Mouse (Mus musculus) midbrain, embryonic 16.5 days (tissue): Measurements from ENCODE around the gene Gm21560. TPM values are rescaled to one million over a fixed set of nuclear protein-coding genes. Genes with fewer than 3 reads are reported as not detected.
"Not testable (repeated sequence)": the region's sequence is repeated elsewhere in the genome, so short reads cannot be mapped to it uniquely, and the experiment has no call there.

Experiments
- ATAC-seq: fragments of 200-750 bp; cut with Nextera tagmentation; 2 replicates; pipeline ENCODE4 v1.8.0; 2017; ENCODE audit warnings: moderate TSS enrichment
- H3K27ac ChIP-seq: fragments of 300-500 bp; sonication (generic); 2 replicates; pipeline ENCODE4 v1.5.1; 2014; ENCODE audit warnings: mild to moderate bottlenecking, low read length, mixed read lengths
- H3K27me3 ChIP-seq: fragments of 300-500 bp; sonication (generic); 2 replicates; pipeline ENCODE4 v1.6.1; 2014; ENCODE audit warnings: low read depth, low read length, mixed read lengths; ENCODE audit not compliant: control insufficient read depth, insufficient read depth
- H3K36me3 ChIP-seq: fragments of 300-500 bp; sonication (generic); 2 replicates; pipeline ENCODE4 v1.6.1; 2014; ENCODE audit warnings: mild to moderate bottlenecking, low read length, moderate library complexity, mixed read lengths; ENCODE audit not compliant: control insufficient read depth, insufficient read depth
- H3K4me1 ChIP-seq: fragments of 300-500 bp; sonication (generic); 2 replicates; pipeline ENCODE4 v1.6.1; 2014; ENCODE audit warnings: mild to moderate bottlenecking, low read length, mixed read lengths; ENCODE audit not compliant: control insufficient read depth, insufficient read depth
- H3K4me2 ChIP-seq: fragments of 300-500 bp; sonication (generic); 2 replicates; pipeline ENCODE4 v1.6.1; 2014; ENCODE audit warnings: mild to moderate bottlenecking, low read length, mixed read lengths
- H3K4me3 ChIP-seq: fragments of 300-500 bp; sonication (generic); 2 replicates; pipeline ENCODE4 v1.5.1; 2014; ENCODE audit warnings: low read depth, mild to moderate bottlenecking, low read length, moderate library complexity, mixed read lengths
- H3K9ac ChIP-seq: fragments of 300-500 bp; sonication (generic); 2 replicates; pipeline ENCODE4 v1.6.1; 2014; ENCODE audit warnings: low read depth, low read length, mixed read lengths
- H3K9me3 ChIP-seq: fragments of 300-500 bp; sonication (generic); replicated peaks from 2 replicates; pipeline ENCODE4 v1.6.1; 2014; ENCODE audit warnings: mild to moderate bottlenecking, low read length, mixed read lengths; ENCODE audit not compliant: control insufficient read depth, poor library complexity, severe bottlenecking
- WGBS: fragments of 180-500 bp; shearing (Covaris S2); extraction: QIAGEN DNeasy Blood & Tissue Kit; methylation state at CpG from one replicate; pipeline ENCODE4 v1.1.7; 2014; 5-methylcytosine and 5-hydroxymethylcytosine counted together
- polyA plus RNA-seq: library from polyadenylated mRNA; unstranded; fragments of >200 nt; fragmentation: Nextera tagmentation; extraction: Ambion mirVana; gene quantifications from 2 replicates; pipeline ENCODE4 v1.2.1, GENCODE M21; 2015

The Gm21560 gene
- polyA plus RNA-seq = not detected in 2 replicates

- H3K9me3 ChIP-seq, H3K9ac ChIP-seq, ATAC-seq, H3K36me3 ChIP-seq, H3K4me3 ChIP-seq, H3K4me1 ChIP-seq, H3K27me3 ChIP-seq, H3K4me2 ChIP-seq, H3K27ac ChIP-seq: not testable (repeated sequence)
- 75% methylated on average over 1 of the region's 2 CpGs for whole genome bisulfite sequencing
Measured at GRCm38 (mm10) chr14:6219192-6219591, at the start of gene Gm21560. Gm21560 (minus strand) TSS chr14:6219292.

- not testable (repeated sequence) for H3K27me3 ChIP-seq, H3K4me2 ChIP-seq, H3K9ac ChIP-seq, H3K4me3 ChIP-seq, ATAC-seq, H3K27ac ChIP-seq, H3K36me3 ChIP-seq, H3K9me3 ChIP-seq, H3K4me1 ChIP-seq
- WGBS = 90% methylated on average over 3 of the region's 9 CpGs
Measured at GRCm38 (mm10) chr14:6163538-6163937, 55.6 kb downstream of the Gm21560 start.

- not testable (repeated sequence) for ATAC-seq
- no CpG with 5 or more reads among the region's 1 CpGs for WGBS
Measured at GRCm38 (mm10) chr14:6161085-6161484, 58.0 kb downstream of the Gm21560 start.

More at GRCm38 (mm10) chr14:6161085-6161484, 58.0 kb downstream of the Gm21560 start:
- not testable (repeated sequence) for H3K4me1 ChIP-seq, H3K27ac ChIP-seq, H3K27me3 ChIP-seq, H3K4me3 ChIP-seq, H3K9me3 ChIP-seq, H3K9ac ChIP-seq, H3K36me3 ChIP-seq, H3K4me2 ChIP-seq

Other genes starting within 250 kb of the Gm21560 start
- gene Gm3453, start 240.2 kb downstream of the Gm21560 start, polyA plus RNA-seq = 0.13 TPM in 1 of 2 replicates, not detected in the other
- gene Gm6337, start 161.0 kb downstream of the Gm21560 start, polyA plus RNA-seq = not detected in 2 replicates
- gene Gm8206, start 125.3 kb downstream of the Gm21560 start, polyA plus RNA-seq = 3.9 and 7.0 TPM in 2 replicates
- gene Gm3468, start 110.6 kb downstream of the Gm21560 start, polyA plus RNA-seq = 5.9 and 6.3 TPM in 2 replicates
- gene Gm3476, start 93.5 kb downstream of the Gm21560 start, polyA plus RNA-seq = not detected in 2 replicates
- gene Gm3411, start 68.0 kb upstream of the Gm21560 start, polyA plus RNA-seq = 10.4 and 12.1 TPM in 2 replicates
- gene Gm21103, start 85.6 kb upstream of the Gm21560 start, polyA plus RNA-seq = not detected in 2 replicates
- gene Gm3618, start 124.4 kb upstream of the Gm21560 start, polyA plus RNA-seq = not detected in 2 replicates
- not detected in 2 replicates for gene Gm16440, start 171.0 kb upstream of the Gm21560 start, polyA plus RNA-seq
- gene Gm3591, start 193.2 kb upstream of the Gm21560 start, polyA plus RNA-seq = 6.4 and 7.9 TPM in 2 replicates
- gene Gm3594, start 225.3 kb upstream of the Gm21560 start, polyA plus RNA-seq = not detected in 2 replicates